Mouse (Mus musculus) neural tube, embryonic 11.5 days (tissue): Measurements from ENCODE around the gene Tcf7. TPM values are rescaled to one million over a fixed set of nuclear protein-coding genes. Genes with fewer than 3 reads are reported as not detected.

Source experiments
- ATAC-seq: fragments of 200-750 bp; cut with Nextera tagmentation; 2 replicates; pipeline ENCODE4 v1.8.0; 2017; ENCODE audit warnings: moderate number of reproducible peaks, mild to moderate bottlenecking, moderate TSS enrichment, moderate library complexity; ENCODE audit not compliant: insufficient read depth, low FRiP score, low TSS enrichment
- DNase-seq: peaks from one replicate; pipeline ENCODE4 v3.0.0-alpha.2; 2015; ENCODE audit warnings: low spot score
- H3K27ac ChIP-seq: fragments of 300-500 bp; sonication (generic); 2 replicates; pipeline ENCODE4 v1.5.1; 2014; ENCODE audit warnings: low read depth, mild to moderate bottlenecking, low read length
- H3K27me3 ChIP-seq: fragments of 300-500 bp; sonication (generic); 2 replicates; pipeline ENCODE4 v1.6.1; 2014; ENCODE audit warnings: mild to moderate bottlenecking, low read length, mixed read lengths; ENCODE audit not compliant: control insufficient read depth, insufficient read depth
- H3K36me3 ChIP-seq: fragments of 300-500 bp; sonication (generic); 2 replicates; pipeline ENCODE4 v1.6.1; 2014; ENCODE audit warnings: mild to moderate bottlenecking, low read length, moderate library complexity, mixed read lengths; ENCODE audit not compliant: control insufficient read depth, insufficient read depth
- H3K4me1 ChIP-seq: fragments of 300-500 bp; sonication (generic); 2 replicates; pipeline ENCODE4 v1.6.1; 2014; ENCODE audit warnings: low read length, mixed read lengths; ENCODE audit not compliant: control insufficient read depth, insufficient read depth
- H3K4me2 ChIP-seq: fragments of 300-500 bp; sonication (generic); 2 replicates; pipeline ENCODE4 v1.6.1; 2014; ENCODE audit warnings: low read depth, mild to moderate bottlenecking, moderate library complexity
- H3K4me3 ChIP-seq: fragments of 300-500 bp; sonication (generic); 2 replicates; pipeline ENCODE4 v1.5.1; 2014; ENCODE audit warnings: low read depth, low read length
- H3K9ac ChIP-seq: fragments of 300-500 bp; sonication (generic); 2 replicates; pipeline ENCODE4 v1.6.1; 2014; ENCODE audit warnings: mild to moderate bottlenecking, low read length
- H3K9me3 ChIP-seq: fragments of 300-500 bp; sonication (generic); 2 replicates; pipeline ENCODE4 v1.6.1; 2016; ENCODE audit warnings: low read length; ENCODE audit not compliant: control insufficient read depth
- WGBS: fragments of 180-500 bp; shearing (Covaris S2); extraction: QIAGEN DNeasy Blood & Tissue Kit; methylation state at CpG from one replicate; pipeline ENCODE4 v1.1.7; 2014; 5-methylcytosine and 5-hydroxymethylcytosine counted together
- polyA plus RNA-seq: library from polyadenylated mRNA; unstranded; fragments of >200 nt; fragmentation: Nextera tagmentation; extraction: Ambion mirVana; gene quantifications from 2 replicates; pipeline ENCODE4 v1.2.1, GENCODE M21; 2014

Gene Tcf7
- 10.6 and 12.7 TPM in 2 replicates for polyA plus RNA-seq

DNA sequence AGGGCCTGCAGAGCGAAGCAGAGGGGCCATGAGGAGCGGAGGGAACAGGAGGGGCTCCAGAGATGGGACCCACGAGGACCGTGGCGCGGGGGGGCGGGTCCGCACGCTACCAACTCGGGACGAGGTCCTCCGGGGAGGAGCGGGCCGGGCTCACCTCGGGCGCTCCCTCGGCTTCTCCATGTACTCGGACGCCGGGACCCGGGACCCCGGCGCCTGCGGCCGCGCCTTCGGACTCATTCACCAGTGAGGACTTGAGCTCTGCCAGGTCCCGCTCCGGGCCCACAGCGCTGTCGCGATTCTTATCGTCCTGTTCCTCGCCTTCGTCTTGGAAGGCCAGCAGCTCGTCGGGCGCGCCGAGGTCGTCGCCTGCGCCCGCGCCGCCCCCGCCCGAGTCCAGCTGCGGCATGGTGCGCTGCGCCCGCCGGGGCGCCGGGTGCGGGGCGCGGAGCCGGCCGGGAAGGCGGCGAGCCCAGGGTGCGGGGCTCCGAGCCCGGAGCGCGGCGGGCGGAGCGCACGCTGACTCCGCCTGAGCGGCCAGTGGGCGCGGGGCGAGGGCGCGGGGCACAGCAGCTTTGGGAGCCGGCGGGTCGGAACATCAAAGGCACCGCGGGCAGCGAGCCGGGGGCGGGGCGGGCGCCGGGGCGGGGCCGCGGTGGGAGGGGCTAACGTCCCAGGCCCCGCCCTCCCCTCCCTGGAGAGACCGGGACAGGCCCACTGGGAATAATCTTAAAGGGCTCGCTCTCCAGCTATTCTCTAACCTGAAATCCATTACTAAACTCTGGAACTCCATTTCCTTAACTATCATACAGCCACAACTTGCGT is at the start of gene Tcf7:
Gene Tcf7, minus strand, starts transcription at position 241 of the 822 bp plus-strand sequence.
- Histone ChIP-seq H3K9ac (peak within 1 kb of the TSS; percentile 60), H3K36me3 (no peaks in the 10 kb centered on the region), H3K4me1 (peaks cover 16% of the 10 kb centered on the region), H3K27ac (no peak within 1 kb of the TSS), H3K4me2 (peak within 1 kb of the TSS; percentile 95), H3K27me3 (peaks cover 20% of the 10 kb centered on the region), H3K4me3 (peak within 1 kb of the TSS; percentile 58), H3K9me3 (no peaks in the 10 kb centered on the region)
- DNase-seq, result peak; percentile 82
- peak; percentile 74 for ATAC-seq
- WGBS, result 1% methylated on average over 50 of the region's 97 CpGs

DNA sequence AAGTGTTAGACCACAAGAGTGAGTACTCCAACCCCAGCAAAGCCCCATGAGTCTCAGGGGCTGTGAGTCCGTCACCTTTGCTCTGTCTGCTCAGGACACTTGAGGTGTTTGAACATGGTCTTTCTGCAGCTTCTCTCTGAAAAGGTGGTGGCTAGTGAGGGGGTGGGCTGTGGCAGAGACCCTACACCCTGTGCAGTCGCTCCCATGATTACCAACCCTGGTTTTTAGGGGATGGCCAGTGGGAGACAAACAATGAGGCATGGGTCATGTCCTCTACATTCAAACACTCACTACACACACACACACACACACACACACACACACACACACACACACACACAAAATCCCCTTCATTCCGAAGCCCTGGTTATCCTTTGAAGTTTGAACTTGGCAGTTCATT is 44.5 kb upstream of the Tcf7 start:
- no peak for DNase-seq
- 65% methylated on average over 3 of the region's 3 CpGs for WGBS
- H3K36me3 ChIP-seq, result no peaks in the 10 kb centered on the region
- H3K9me3 ChIP-seq, result no peaks in the 10 kb centered on the region
- no peaks in the 10 kb centered on the region for H3K4me1 ChIP-seq
- no peak overlapping the region for H3K9ac ChIP-seq
- no peak overlapping the region for H3K4me3 ChIP-seq
- H3K27me3 ChIP-seq, result no peaks in the 10 kb centered on the region
- ATAC-seq, result no peak
- H3K27ac ChIP-seq, result no peak overlapping the region
- H3K4me2 ChIP-seq, result no peak overlapping the region

DNA sequence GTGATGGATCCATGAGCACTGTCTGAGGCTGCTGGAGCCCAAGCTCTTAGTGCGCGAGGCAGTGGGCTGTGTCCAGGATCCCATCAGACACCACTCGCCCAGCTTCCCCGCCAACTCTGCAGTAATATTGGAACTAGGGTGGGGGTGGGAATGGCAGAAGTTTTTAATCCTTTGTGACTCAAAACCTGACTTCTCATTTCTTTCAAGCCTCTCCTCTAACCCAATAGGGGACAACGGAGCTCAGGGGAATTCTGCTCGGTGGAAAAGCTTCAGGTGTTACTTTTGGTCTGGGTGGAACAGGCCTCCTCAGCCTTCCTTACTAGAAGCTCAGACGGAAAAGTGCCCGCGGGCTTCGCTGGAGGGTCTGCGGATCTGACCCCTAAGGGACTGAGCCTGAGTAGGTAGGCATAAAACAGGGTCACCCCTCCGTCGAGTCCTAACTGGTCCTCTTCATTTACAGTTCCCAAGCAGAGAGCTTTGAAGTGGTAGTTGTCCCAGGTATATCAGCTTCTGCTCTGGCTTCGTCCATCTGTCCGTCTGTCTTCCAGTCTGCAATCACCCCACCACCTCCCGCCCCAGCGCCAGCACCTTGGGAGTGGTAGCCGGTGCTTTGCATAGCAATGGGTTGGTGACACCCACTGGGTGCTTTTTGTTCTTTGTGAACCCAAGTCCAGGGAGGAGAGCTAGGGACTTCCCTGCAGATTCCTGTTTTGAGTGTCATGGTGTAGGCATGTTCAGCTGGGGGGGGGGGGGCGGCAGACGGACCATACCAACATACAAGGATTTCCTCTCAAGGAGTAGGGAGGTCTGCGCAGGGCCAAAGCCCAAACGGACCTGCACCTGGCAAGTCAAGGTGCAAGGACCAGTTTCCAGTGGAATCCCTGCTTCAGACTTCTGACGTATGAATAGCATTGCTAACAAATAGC is 41.9 kb upstream of the Tcf7 start:
- no peaks in the 10 kb centered on the region for H3K4me1 ChIP-seq
- ATAC-seq (no peak), DNase-seq (no peak)
- H3K36me3 ChIP-seq, result no peaks in the 10 kb centered on the region
- WGBS, result 59% methylated on average over 23 of the region's 23 CpGs
- no peaks in the 10 kb centered on the region for H3K27me3 ChIP-seq
- H3K9me3 ChIP-seq, result no peaks in the 10 kb centered on the region
- H3K9ac ChIP-seq, result no peak overlapping the region
- no peak overlapping the region for H3K4me3 ChIP-seq
- no peak overlapping the region for H3K27ac ChIP-seq
- no peak overlapping the region for H3K4me2 ChIP-seq

DNA sequence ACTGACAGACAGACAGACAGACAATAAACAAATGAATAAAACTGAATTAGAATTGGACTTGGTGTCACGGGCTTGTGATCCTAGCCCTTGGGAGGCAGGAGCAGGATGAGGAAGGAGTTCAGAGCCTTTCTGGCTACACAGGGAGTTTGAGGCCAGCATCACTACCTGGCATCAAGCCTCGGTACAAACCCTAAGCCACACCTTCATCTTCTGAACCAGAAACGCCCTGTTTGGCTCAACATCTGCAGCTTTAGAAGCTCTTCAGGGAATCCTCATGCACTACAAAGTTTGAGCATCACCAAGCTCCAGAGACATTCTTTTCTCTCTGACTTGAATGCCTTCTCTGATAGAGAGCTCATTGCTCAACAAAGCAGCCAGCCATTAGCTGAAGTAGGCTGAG is 38.7 kb upstream of the Tcf7 start:
- H3K4me2 ChIP-seq, result no peak overlapping the region
- no peak overlapping the region for H3K4me3 ChIP-seq
- WGBS, result 76% methylated on average over 3 of the region's 3 CpGs
- no peak overlapping the region for H3K27ac ChIP-seq
- H3K4me1 ChIP-seq, result no peaks in the 10 kb centered on the region
- ATAC-seq, result no peak
- H3K9me3 ChIP-seq, result no peaks in the 10 kb centered on the region
- no peaks in the 10 kb centered on the region for H3K27me3 ChIP-seq
- no peak for DNase-seq
- H3K36me3 ChIP-seq, result no peaks in the 10 kb centered on the region
- H3K9ac ChIP-seq, result no peak overlapping the region

DNA sequence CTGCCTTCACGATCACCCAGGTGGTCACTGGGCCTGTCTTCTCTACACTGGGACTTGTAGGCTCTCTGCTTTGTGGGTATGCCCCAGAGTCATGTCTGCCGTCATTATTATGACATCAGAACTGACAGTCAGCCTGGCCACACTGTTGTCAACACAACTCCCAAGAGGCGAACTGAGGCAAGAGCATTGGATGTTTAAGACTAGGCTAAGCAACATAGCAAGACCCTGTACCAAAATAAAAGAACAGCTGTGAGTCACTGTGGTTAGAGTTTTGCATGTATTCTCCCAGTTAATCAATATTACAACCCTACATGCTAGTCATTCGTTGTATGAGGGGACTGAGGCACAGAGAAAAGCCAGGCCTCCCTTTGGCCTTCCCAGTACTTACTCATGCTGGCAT is 37.7 kb upstream of the Tcf7 start:
- H3K4me2 ChIP-seq, result no peak overlapping the region
- ATAC-seq (no peak), DNase-seq (no peak)
- no peak overlapping the region for H3K9ac ChIP-seq
- 89% methylated on average over 4 of the region's 4 CpGs for WGBS
- H3K36me3 ChIP-seq, result no peaks in the 10 kb centered on the region
- H3K4me1 ChIP-seq, result no peaks in the 10 kb centered on the region
- H3K27me3 ChIP-seq, result no peaks in the 10 kb centered on the region
- no peak overlapping the region for H3K27ac ChIP-seq
- H3K4me3 ChIP-seq, result no peak overlapping the region
- H3K9me3 ChIP-seq, result no peaks in the 10 kb centered on the region

DNA sequence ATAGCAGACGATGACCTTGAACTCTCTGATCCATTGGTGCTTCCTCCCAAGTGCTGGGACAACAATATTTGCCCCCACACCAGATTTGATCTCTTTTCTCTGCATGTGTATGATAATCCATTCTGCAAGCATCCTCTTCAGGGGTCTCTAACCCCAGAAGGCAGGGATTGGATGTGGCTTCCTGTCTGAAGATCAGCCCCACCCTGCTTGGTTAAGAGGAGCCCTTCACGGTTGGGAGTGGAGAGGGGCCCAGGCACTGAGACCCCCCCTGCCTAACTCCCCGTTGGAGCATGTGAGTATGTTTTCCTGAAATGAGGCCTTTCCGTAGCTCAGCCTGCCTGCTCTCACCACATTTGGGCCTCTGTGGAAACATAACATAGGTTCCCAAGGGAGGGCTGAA is 36.9 kb upstream of the Tcf7 start:
- Histone ChIP-seq H3K27ac (no peak overlapping the region), H3K9me3 (no peaks in the 10 kb centered on the region)
- 70% methylated on average over 4 of the region's 4 CpGs for WGBS

DNA sequence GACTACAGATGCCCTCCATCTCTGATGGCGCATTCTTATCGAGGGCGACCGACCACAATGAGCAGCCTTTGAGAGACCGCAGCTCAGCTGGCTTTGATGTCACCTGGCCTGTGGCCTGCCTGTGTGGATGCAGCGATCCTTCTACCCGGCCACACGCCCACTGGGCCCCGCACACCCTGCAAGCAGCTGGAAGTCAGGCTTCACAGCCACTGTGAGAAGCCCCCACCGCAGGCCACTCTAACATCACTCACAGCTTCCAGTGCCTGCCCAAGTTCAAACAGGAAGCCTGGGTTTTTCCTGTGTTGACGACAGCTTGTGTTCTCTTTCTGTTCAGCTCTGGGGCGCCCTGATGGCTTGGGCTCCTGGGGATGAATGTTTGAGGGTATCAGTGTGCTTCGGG is 35.6 kb upstream of the Tcf7 start:
- Histone ChIP-seq H3K27ac (no peak overlapping the region), H3K4me3 (no peak overlapping the region), H3K4me1 (no peaks in the 10 kb centered on the region), H3K9ac (no peak overlapping the region), H3K9me3 (no peaks in the 10 kb centered on the region), H3K4me2 (no peak overlapping the region), H3K36me3 (no peaks in the 10 kb centered on the region), H3K27me3 (peaks cover 8% of the 10 kb centered on the region)
- DNase-seq (no peak), ATAC-seq (no peak)
- WGBS, result 74% methylated on average over 13 of the region's 13 CpGs

More for the DNA sequence above, 36.9 kb upstream of the Tcf7 start:
- no peaks in the 10 kb centered on the region for H3K4me1 ChIP-seq
- no peak overlapping the region for H3K4me3 ChIP-seq
- H3K9ac ChIP-seq, result no peak overlapping the region
- no peaks in the 10 kb centered on the region for H3K36me3 ChIP-seq
- no peak overlapping the region for H3K4me2 ChIP-seq
- DNase-seq, result no peak
- ATAC-seq, result no peak
- peaks cover 1% of the 10 kb centered on the region for H3K27me3 ChIP-seq

DNA sequence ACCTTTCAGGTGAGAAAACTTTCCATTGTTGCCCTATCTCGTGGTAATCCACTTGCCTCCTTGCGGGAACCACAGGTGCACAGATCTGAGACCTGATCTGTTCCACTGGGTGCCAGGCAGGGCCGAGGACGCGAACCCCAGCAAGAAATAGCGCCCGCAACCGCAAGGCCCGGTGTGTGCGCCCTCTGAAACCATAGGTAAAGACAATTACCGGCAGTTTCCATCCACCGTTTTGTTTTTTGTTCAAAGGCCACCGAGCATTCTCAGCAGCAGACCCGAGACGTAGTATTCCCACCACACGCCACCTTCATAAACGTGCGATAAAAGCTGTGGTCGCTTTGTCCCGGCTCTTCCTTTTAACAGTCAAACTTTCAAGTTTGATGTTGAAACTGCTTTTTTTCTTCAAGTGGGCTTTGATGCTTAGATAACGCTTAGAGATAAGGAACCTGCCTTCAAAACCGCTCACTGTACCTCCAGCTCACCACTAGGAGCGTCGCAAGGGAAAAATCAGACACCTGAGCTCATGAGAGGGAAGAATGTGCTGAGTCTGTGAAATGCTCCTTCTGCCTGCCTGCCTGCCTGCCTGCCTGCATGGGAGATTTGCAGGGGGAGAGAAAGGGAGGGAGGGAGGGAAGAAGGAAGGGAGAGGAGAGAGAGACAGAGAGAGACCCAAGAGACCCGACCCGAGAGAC is 31.4 kb upstream of the Tcf7 start:
- no peak for ATAC-seq
- H3K9ac ChIP-seq, result no peak overlapping the region

More for the DNA sequence above, 31.4 kb upstream of the Tcf7 start:
- no peak overlapping the region for H3K27ac ChIP-seq
- H3K9me3 ChIP-seq, result no peaks in the 10 kb centered on the region
- H3K4me2 ChIP-seq, result no peak overlapping the region
- peaks cover 9% of the 10 kb centered on the region for H3K27me3 ChIP-seq
- no peak overlapping the region for H3K4me3 ChIP-seq
- DNase-seq, result no peak
- no peaks in the 10 kb centered on the region for H3K36me3 ChIP-seq
- WGBS, result 21% methylated on average over 26 of the region's 26 CpGs
- no peaks in the 10 kb centered on the region for H3K4me1 ChIP-seq
